In the genomic region with DNA sequence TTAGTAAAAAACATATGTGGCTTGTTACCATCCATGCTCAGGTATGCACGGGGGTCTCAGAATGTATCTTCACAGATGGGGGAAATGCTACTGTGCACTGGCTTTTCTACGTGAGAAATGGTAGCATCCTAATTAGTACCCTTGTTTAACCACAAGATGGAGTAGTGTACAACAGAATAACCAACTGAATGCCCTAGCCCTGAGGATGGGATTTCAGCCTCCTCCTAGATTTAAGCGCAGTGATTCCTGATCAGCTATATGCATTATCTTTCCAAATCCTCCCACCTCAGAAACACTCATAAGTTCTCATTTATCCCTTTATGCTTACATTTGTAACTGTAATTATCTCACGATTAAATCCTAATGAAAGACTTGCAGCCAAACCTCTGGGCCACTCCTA, we compare ENCODE assay signal across 9 mouse cellular contexts. TPM values are rescaled to one million over a fixed set of nuclear protein-coding genes. Genes with fewer than 3 reads are reported as not detected.
DNase-seq lines count a peak whose midpoint lies in the region; ATAC-seq and TF ChIP-seq lines count a peak whose summit lies in the region.
"Had no signal": no experiment of that assay in that cellular context is flagged by ENCODE, and none has a peak within 500 bp of the region (broad histone marks: within the 10 kb centered on the region; RNA-seq: fewer than 3 reads in every experiment).

No protein-coding gene starts in this region.

- no peak overlapping the region for H3K9ac ChIP-seq in liver, adult 2 months (ENCODE audit: low read depth, low read length)
- no peak overlapping the region for H3K9ac ChIP-seq in heart, embryonic 11.5 days (ENCODE audit: low read depth, low read length)

- peak; percentile 77 for ATAC-seq in cerebellum, adult (ENCODE audit: insufficient number of reproducible peaks, low FRiP score, low TSS enrichment)
- ATAC-seq in megakaryocyte-erythroid progenitor cell, adult 5-6 weeks (replicated peaks; ENCODE audit: low FRiP score, low TSS enrichment, poor library complexity, severe bottlenecking) = peak; percentile 83
- no peak for ATAC-seq in heart, embryonic 11.5 days (replicated peaks; ENCODE audit: insufficient number of reproducible peaks, low FRiP score, low TSS enrichment)

- H3K36me3 ChIP-seq in liver, adult 2 months (ENCODE audit: control insufficient read depth, insufficient read depth, low read length) = no peaks in the 10 kb centered on the region
- no peaks in the 10 kb centered on the region for H3K36me3 ChIP-seq in heart, embryonic 11.5 days (ENCODE audit: control insufficient read depth, insufficient read depth, low read length)

- DNase-seq in cerebellum, postnatal 25 days = no peak
- peak; percentile 6 for DNase-seq in liver, adult 2 months (ENCODE audit: extremely low read depth, low read depth, low spot score)
- no peak for DNase-seq in liver
- DNase-seq in fibroblast of lung, adult 2 months (ENCODE audit: low read depth) = peak; percentile 4
- no peak for DNase-seq in right cerebral cortex, adult 2 months (ENCODE audit: low spot score in 2 of 2)

- H3K27ac ChIP-seq in liver, adult 2 months (replicated peaks; ENCODE audit: insufficient read depth, low read depth, low read length) = no peak overlapping the region
- no peak overlapping the region for H3K27ac ChIP-seq in heart, embryonic 11.5 days (ENCODE audit: low read depth, low read length)

- no peaks in the 10 kb centered on the region for H3K9me3 ChIP-seq in heart, embryonic 11.5 days (replicated peaks; ENCODE audit: control insufficient read depth, low read length)

- 14% methylated on average over 4 of the region's 4 CpGs for WGBS in liver, adult 2 months
- WGBS in heart, embryonic 11.5 days (ENCODE audit: insufficient replicate concordance) = 18% methylated on average over 4 of the region's 4 CpGs

- H3K4me1 ChIP-seq in liver, adult 2 months (ENCODE audit: control insufficient read depth, insufficient read depth, low read length) = no peaks in the 10 kb centered on the region
- peaks cover 8% of the 10 kb centered on the region; the same call in 1 of the 2 replicates for H3K4me1 ChIP-seq in heart, embryonic 11.5 days (ENCODE audit: control insufficient read depth, insufficient read depth, low read length)

- H3K4me2 ChIP-seq in heart, embryonic 11.5 days = no peak overlapping the region

- H3K4me3 ChIP-seq in liver, adult 2 months (ENCODE audit: insufficient read depth, low read depth, low read length) = no peak overlapping the region
- no peak overlapping the region for H3K4me3 ChIP-seq in heart, embryonic 11.5 days (ENCODE audit: low read depth, low read length)

- TF ChIP-seq CTCF in liver, adult 2 months (IDR thresholded peaks at IDR 0.05; ENCODE audit: low read depth, low read length) = peak; percentile 26; the same call in 1 of the 2 replicates

- no peak for TF ChIP-seq POLR2A in liver, adult 2 months (IDR thresholded peaks at IDR 0.05; ENCODE audit: extremely low read depth, insufficient read depth, low read length)

- H3K79me2 ChIP-seq in liver, adult 2 months (ENCODE audit: control insufficient read depth, insufficient read depth, low read length) = no peaks in the 10 kb centered on the region

- H3K27me3 ChIP-seq in liver, adult 2 months (ENCODE audit: control insufficient read depth, insufficient read depth, low read length) = no peaks in the 10 kb centered on the region
- H3K27me3 ChIP-seq in heart, embryonic 11.5 days (ENCODE audit: control insufficient read depth, insufficient read depth, low read length) = no peaks in the 10 kb centered on the region

RNA-seq across cellular contexts. Expression of gene Gpr45, which starts 37.6 kb away (rescaled TPM):
- not detected in 2 replicates for total RNA-seq in liver, adult 2 months (2014; rRNA removed)
- not detected in 2 replicates for polyA plus RNA-seq in liver, adult 2 months (2012; rRNA removed)
- not detected in 2 replicates for total RNA-seq in megakaryocyte-erythroid progenitor cell, adult 5-6 weeks (2014; fragmentation: Nextera tagmentation)
- total RNA-seq in megakaryocyte-erythroid progenitor cell, adult 5-6 weeks (2017) = not detected in 2 replicates
- polyA plus RNA-seq in heart, embryonic 11.5 days (2014; fragmentation: Nextera tagmentation; extraction: Ambion mirVana) = 3.8 and 5.0 TPM in 2 replicates
- total RNA-seq: heart, adult 18-20 months had no signal

Comparison
In these comparisons a context has a peak if more than half of its experiments do, and no peak if none do; other contexts are left out.
1. DNase-seq: peak in liver, adult 2 months (single experiment) and fibroblast of lung, adult 2 months (single experiment); none in cerebellum, postnatal 25 days (0 of 2), liver (single experiment) and right cerebral cortex, adult 2 months (0 of 2).